Mouse (Mus musculus) midbrain, embryonic 11.5 days (tissue): Measurements from ENCODE around the gene Dydc1. TPM values are rescaled to one million over a fixed set of nuclear protein-coding genes. Genes with fewer than 3 reads are reported as not detected.
A peak's percentile ranks its signal among the peaks of the same experiment; 100 is the strongest.
"Not testable (repeated sequence)": the region's sequence is repeated elsewhere in the genome, so short reads cannot be mapped to it uniquely, and the experiment has no call there.

Experiments
- ATAC-seq: fragments of 200-750 bp; cut with Nextera tagmentation; 2 replicates; pipeline ENCODE4 v1.8.0; 2017; ENCODE audit warnings: moderate TSS enrichment, moderate library complexity; ENCODE audit not compliant: low FRiP score
- DNase-seq: peaks from one replicate; pipeline ENCODE4 v3.0.0; 2015; ENCODE audit warnings: low spot score; ENCODE audit errors: missing footprints
- H3K27ac ChIP-seq: fragments of 300-500 bp; sonication (generic); 2 replicates; pipeline ENCODE4 v1.5.1; 2014; ENCODE audit warnings: low read depth, low read length
- H3K27me3 ChIP-seq: fragments of 300-500 bp; sonication (generic); 2 replicates; pipeline ENCODE4 v1.6.1; 2014; ENCODE audit warnings: mild to moderate bottlenecking, low read length, moderate library complexity, mixed read lengths; ENCODE audit not compliant: control insufficient read depth, insufficient read depth
- H3K36me3 ChIP-seq: fragments of 300-500 bp; sonication (generic); 2 replicates; pipeline ENCODE4 v1.6.1; 2014; ENCODE audit warnings: mild to moderate bottlenecking, low read length, moderate library complexity, mixed read lengths; ENCODE audit not compliant: control insufficient read depth, insufficient read depth
- H3K4me1 ChIP-seq: fragments of 300-500 bp; sonication (generic); 2 replicates; pipeline ENCODE4 v1.6.1; 2014; ENCODE audit warnings: low read length; ENCODE audit not compliant: control insufficient read depth, insufficient read depth
- H3K4me2 ChIP-seq: fragments of 300-500 bp; sonication (generic); 2 replicates; pipeline ENCODE4 v1.6.1; 2014; ENCODE audit warnings: mild to moderate bottlenecking, moderate library complexity
- H3K4me3 ChIP-seq: fragments of 300-500 bp; sonication (generic); 2 replicates; pipeline ENCODE4 v1.5.1; 2014; ENCODE audit warnings: low read depth, low read length
- H3K9ac ChIP-seq: fragments of 300-500 bp; sonication (generic); 2 replicates; pipeline ENCODE4 v1.6.1; 2014; ENCODE audit warnings: low read length
- H3K9me3 ChIP-seq: fragments of 300-500 bp; sonication (generic); 2 replicates; pipeline ENCODE4 v1.6.1; 2016; ENCODE audit warnings: low read length; ENCODE audit not compliant: control insufficient read depth
- WGBS: fragments of 180-500 bp; shearing (Covaris S2); extraction: QIAGEN DNeasy Blood & Tissue Kit; methylation state at CpG from one replicate; pipeline ENCODE4 v1.1.7; 2014; 5-methylcytosine and 5-hydroxymethylcytosine counted together
- polyA plus RNA-seq: library from polyadenylated mRNA; unstranded; fragments of >200 nt; fragmentation: Nextera tagmentation; extraction: Ambion mirVana; gene quantifications from 2 replicates; pipeline ENCODE4 v1.2.1, GENCODE M21; 2014

Gene Dydc1
- polyA plus RNA-seq, 1 experiment from 2014 or later: not detected

- Histone ChIP-seq H3K4me2 (no peak overlapping the region), H3K27me3 (no peaks in the 10 kb centered on the region)
- 77% methylated on average over 6 of the region's 6 CpGs for WGBS
These were observed 22.2 kb upstream of the Dydc1 start for GRCm38 (mm10) chr14:41050471-41050870.

GRCm38 (mm10) chr14:41052481-41052880 lies 20.2 kb upstream of the Dydc1 start:
- no peaks in the 10 kb centered on the region for H3K4me1 ChIP-seq
- H3K4me2 ChIP-seq: no peak overlapping the region
- DNase-seq: no peak
- 84% methylated on average over 5 of the region's 5 CpGs for WGBS
- no peak overlapping the region for H3K9ac ChIP-seq
- no peak for ATAC-seq
- H3K27me3 ChIP-seq: no peaks in the 10 kb centered on the region
- no peaks in the 10 kb centered on the region for H3K36me3 ChIP-seq
- no peaks in the 10 kb centered on the region; the same call in 1 of the 2 replicates for H3K9me3 ChIP-seq
- H3K27ac ChIP-seq: no peak overlapping the region
- no peak overlapping the region for H3K4me3 ChIP-seq

More at GRCm38 (mm10) chr14:41050471-41050870, 22.2 kb upstream of the Dydc1 start:
- Histone ChIP-seq H3K27ac (no peak overlapping the region), H3K4me3 (no peak overlapping the region), H3K9me3 (no peaks in the 10 kb centered on the region; the same call in 1 of the 2 replicates), H3K4me1 (no peaks in the 10 kb centered on the region), H3K36me3 (no peaks in the 10 kb centered on the region), H3K9ac (no peak overlapping the region)
- no peak for ATAC-seq
- no peak for DNase-seq

- not testable (repeated sequence) for H3K4me2 ChIP-seq, H3K27me3 ChIP-seq, H3K36me3 ChIP-seq, H3K4me3 ChIP-seq, H3K4me1 ChIP-seq, DNase-seq, ATAC-seq, H3K27ac ChIP-seq, H3K9ac ChIP-seq, H3K9me3 ChIP-seq
- WGBS: 90% methylated on average over 3 of the region's 4 CpGs
These were observed 19.5 kb upstream of the Dydc1 start for GRCm38 (mm10) chr14:41053190-41053589.

GRCm38 (mm10) chr14:41065168-41065567 lies 7.5 kb upstream of the Dydc1 start:
- ATAC-seq (no peak), DNase-seq (no peak)
- no peaks in the 10 kb centered on the region for H3K36me3 ChIP-seq
- H3K4me1 ChIP-seq: no peaks in the 10 kb centered on the region
- no peak overlapping the region for H3K9ac ChIP-seq
- no peak overlapping the region for H3K4me3 ChIP-seq
- H3K4me2 ChIP-seq: no peak overlapping the region
- H3K27ac ChIP-seq: no peak overlapping the region
- no peaks in the 10 kb centered on the region for H3K9me3 ChIP-seq
- H3K27me3 ChIP-seq: no peaks in the 10 kb centered on the region
- 69% methylated on average over 2 of the region's 2 CpGs for WGBS

GRCm38 (mm10) chr14:41066416-41066815 lies 6.3 kb upstream of the Dydc1 start:
- H3K36me3 ChIP-seq: no peaks in the 10 kb centered on the region
- ATAC-seq (no peak), DNase-seq (peak; percentile 77)
- H3K27me3 ChIP-seq: no peaks in the 10 kb centered on the region
- H3K4me2 ChIP-seq: no peak overlapping the region
- 6% methylated on average over 1 of the region's 1 CpGs for WGBS
- H3K9ac ChIP-seq: no peak overlapping the region
- H3K9me3 ChIP-seq: no peaks in the 10 kb centered on the region
- H3K4me3 ChIP-seq: no peak overlapping the region
- no peak overlapping the region for H3K27ac ChIP-seq
- no peaks in the 10 kb centered on the region for H3K4me1 ChIP-seq

- H3K9me3 ChIP-seq: no peaks in the 10 kb centered on the region
- no peaks in the 10 kb centered on the region for H3K36me3 ChIP-seq
- no peak for DNase-seq
- no peak within 1 kb of the TSS for H3K27ac ChIP-seq
- no peaks in the 10 kb centered on the region for H3K4me1 ChIP-seq
- H3K27me3 ChIP-seq: no peaks in the 10 kb centered on the region
- H3K4me2 ChIP-seq: no peak within 1 kb of the TSS
- no peak within 1 kb of the TSS for H3K4me3 ChIP-seq
- no peak within 1 kb of the TSS for H3K9ac ChIP-seq
- ATAC-seq: no peak
These were observed 3.6 kb upstream of the Dydc1 start, which contains the start of gene Dydc2 for GRCm38 (mm10) chr14:41069108-41069507. Gene Dydc2, minus strand, starts transcription at chr14:41069208.

GRCm38 (mm10) chr14:41070343-41070742 lies 2.4 kb upstream of the Dydc1 start:
- Histone ChIP-seq H3K27me3 (no peaks in the 10 kb centered on the region), H3K4me2 (no peak overlapping the region), H3K36me3 (no peaks in the 10 kb centered on the region), H3K9me3 (no peaks in the 10 kb centered on the region), H3K27ac (no peak overlapping the region), H3K4me3 (no peak overlapping the region), H3K4me1 (no peaks in the 10 kb centered on the region), H3K9ac (no peak overlapping the region)
- no peak for DNase-seq
- no peak for ATAC-seq
- WGBS: 72% methylated on average over 3 of the region's 3 CpGs

GRCm38 (mm10) chr14:41072944-41073275 lies 199 bp downstream of the Dydc1 start:
- no peak for DNase-seq
- 1% methylated on average over 8 of the region's 8 CpGs for WGBS
- Histone ChIP-seq H3K4me2 (peak overlapping the region; percentile 63), H3K9me3 (no peaks in the 10 kb centered on the region), H3K27me3 (no peaks in the 10 kb centered on the region), H3K9ac (0 out of 2 replicates have a peak overlapping the region, but pooled peaks have one; percentile 20), H3K4me1 (no peaks in the 10 kb centered on the region), H3K27ac (no peak overlapping the region), H3K4me3 (peak overlapping the region; percentile 40), H3K36me3 (no peaks in the 10 kb centered on the region)
- ATAC-seq: no peak; the same call in 1 of the 2 replicates

GRCm38 (mm10) chr14:41082408-41082807 lies 9.7 kb downstream of the Dydc1 start:
- Histone ChIP-seq H3K36me3 (no peaks in the 10 kb centered on the region), H3K4me3 (no peak overlapping the region), H3K27ac (no peak overlapping the region), H3K27me3 (no peaks in the 10 kb centered on the region), H3K9ac (no peak overlapping the region), H3K4me2 (no peak overlapping the region), H3K4me1 (no peaks in the 10 kb centered on the region), H3K9me3 (no peaks in the 10 kb centered on the region)
- DNase-seq: no peak
- ATAC-seq: no peak
- WGBS: 89% methylated on average over 2 of the region's 2 CpGs

GRCm38 (mm10) chr14:41087509-41087908 lies 14.8 kb downstream of the Dydc1 start:
- Histone ChIP-seq H3K9ac (no peak overlapping the region), H3K4me3 (no peak overlapping the region), H3K9me3 (no peaks in the 10 kb centered on the region), H3K27ac (no peak overlapping the region), H3K4me1 (no peaks in the 10 kb centered on the region), H3K27me3 (no peaks in the 10 kb centered on the region), H3K36me3 (no peaks in the 10 kb centered on the region), H3K4me2 (no peak overlapping the region)
- ATAC-seq (no peak), DNase-seq (no peak)
- 79% methylated on average over 1 of the region's 1 CpGs for WGBS
